Mouse (Mus musculus): Measurements from ENCODE around the gene Arhgap23. TPM values are rescaled to one million over a fixed set of nuclear protein-coding genes. Genes with fewer than 3 reads are reported as not detected.

Gene Arhgap23
- polyA plus RNA-seq, 1 experiment from 2014 or later = 8.5 TPM

GRCm38 (mm10) chr11:97500720-97501448 is 85.6 kb downstream of the Arhgap23 start:
- Histone ChIP-seq H3K36me3 (replicated peaks; ENCODE audit: control insufficient read depth, insufficient read depth) (peaks cover 21% of the 10 kb centered on the region), H3K4me3 (replicated peaks; ENCODE audit: low read length) (peak overlapping the region; percentile 30), H3K27ac (no peak overlapping the region), H3K27me3 (ENCODE audit: control insufficient read depth, insufficient read depth, low read length) (peaks cover 53% of the 10 kb centered on the region), H3K4me1 (replicated peaks; ENCODE audit: control insufficient read depth, insufficient read depth, low read length) (peaks cover 12% of the 10 kb centered on the region), H3K9ac (peak overlapping the region; percentile 40), H3K9me3 (ENCODE audit: control insufficient read depth, low read length) (no peaks in the 10 kb centered on the region), H3K4me2 (replicated peaks) (peak overlapping the region; percentile 55)
- ATAC-seq (ENCODE audit: low FRiP score) = 0 out of 2 replicates have a peak, but pooled peaks have one; percentile 25
- 9% methylated on average over 49 of the region's 51 CpGs for WGBS
- no peak for DNase-seq (ENCODE audit: low spot score)

- ATAC-seq (ENCODE audit: low FRiP score) (no peak), DNase-seq (ENCODE audit: low spot score) (no peak)
- 44% methylated on average over 9 of the region's 9 CpGs for WGBS
- H3K4me2 ChIP-seq (replicated peaks) = no peak overlapping the region
- peaks cover 12% of the 10 kb centered on the region for H3K4me1 ChIP-seq (replicated peaks; ENCODE audit: control insufficient read depth, insufficient read depth, low read length)
- peaks cover 17% of the 10 kb centered on the region for H3K36me3 ChIP-seq (replicated peaks; ENCODE audit: control insufficient read depth, insufficient read depth)
- no peak overlapping the region for H3K9ac ChIP-seq
- H3K27me3 ChIP-seq (ENCODE audit: control insufficient read depth, insufficient read depth, low read length) = peaks cover 48% of the 10 kb centered on the region
- no peaks in the 10 kb centered on the region for H3K9me3 ChIP-seq (ENCODE audit: control insufficient read depth, low read length)
- H3K4me3 ChIP-seq (replicated peaks; ENCODE audit: low read length) = no peak overlapping the region
- H3K27ac ChIP-seq = no peak overlapping the region
Observed at GRCm38 (mm10) chr11:97502383-97502782, 87.0 kb downstream of the Arhgap23 start.

GRCm38 (mm10) chr11:97502846-97503245 is 87.5 kb downstream of the Arhgap23 start:
- H3K36me3 ChIP-seq (replicated peaks; ENCODE audit: control insufficient read depth, insufficient read depth) = peaks cover 17% of the 10 kb centered on the region
- no peak overlapping the region for H3K27ac ChIP-seq
- peaks cover 12% of the 10 kb centered on the region for H3K4me1 ChIP-seq (replicated peaks; ENCODE audit: control insufficient read depth, insufficient read depth, low read length)
- WGBS = 86% methylated on average over 4 of the region's 4 CpGs
- no peak for DNase-seq (ENCODE audit: low spot score)
- peaks cover 43% of the 10 kb centered on the region for H3K27me3 ChIP-seq (ENCODE audit: control insufficient read depth, insufficient read depth, low read length)
- no peak overlapping the region for H3K9ac ChIP-seq
- ATAC-seq (ENCODE audit: low FRiP score) = no peak
- H3K4me2 ChIP-seq (replicated peaks) = no peak overlapping the region
- no peak overlapping the region for H3K4me3 ChIP-seq (replicated peaks; ENCODE audit: low read length)
- H3K9me3 ChIP-seq (ENCODE audit: control insufficient read depth, low read length) = no peaks in the 10 kb centered on the region

GRCm38 (mm10) chr11:97505784-97506183 is 90.5 kb downstream of the Arhgap23 start:
- no peak overlapping the region for H3K27ac ChIP-seq
- H3K4me2 ChIP-seq (replicated peaks) = no peak overlapping the region
- DNase-seq (ENCODE audit: low spot score) (no peak), ATAC-seq (ENCODE audit: low FRiP score) (no peak)
- peaks cover 5% of the 10 kb centered on the region; the same call in 1 of the 2 replicates for H3K36me3 ChIP-seq (replicated peaks; ENCODE audit: control insufficient read depth, insufficient read depth)
- no peaks in the 10 kb centered on the region for H3K9me3 ChIP-seq (ENCODE audit: control insufficient read depth, low read length)
- peaks cover 14% of the 10 kb centered on the region for H3K4me1 ChIP-seq (replicated peaks; ENCODE audit: control insufficient read depth, insufficient read depth, low read length)
- no peak overlapping the region for H3K4me3 ChIP-seq (replicated peaks; ENCODE audit: low read length)
- no peak overlapping the region for H3K9ac ChIP-seq
- H3K27me3 ChIP-seq (ENCODE audit: control insufficient read depth, insufficient read depth, low read length) = peaks cover 17% of the 10 kb centered on the region
- 82% methylated on average over 4 of the region's 4 CpGs for WGBS

GRCm38 (mm10) chr11:97506331-97506730 is 91.0 kb downstream of the Arhgap23 start:
- 58% methylated on average over 8 of the region's 8 CpGs for WGBS
- no peak overlapping the region for H3K4me2 ChIP-seq (replicated peaks)
- ATAC-seq (ENCODE audit: low FRiP score) (no peak), DNase-seq (ENCODE audit: low spot score) (no peak)
- peaks cover 5% of the 10 kb centered on the region; the same call in 1 of the 2 replicates for H3K36me3 ChIP-seq (replicated peaks; ENCODE audit: control insufficient read depth, insufficient read depth)
- no peak overlapping the region for H3K27ac ChIP-seq
- H3K9me3 ChIP-seq (ENCODE audit: control insufficient read depth, low read length) = no peaks in the 10 kb centered on the region
- peaks cover 12% of the 10 kb centered on the region for H3K27me3 ChIP-seq (ENCODE audit: control insufficient read depth, insufficient read depth, low read length)
- no peak overlapping the region for H3K9ac ChIP-seq
- peaks cover 11% of the 10 kb centered on the region for H3K4me1 ChIP-seq (replicated peaks; ENCODE audit: control insufficient read depth, insufficient read depth, low read length)
- H3K4me3 ChIP-seq (replicated peaks; ENCODE audit: low read length) = no peak overlapping the region

- no peak overlapping the region for H3K27ac ChIP-seq
- no peaks in the 10 kb centered on the region for H3K27me3 ChIP-seq (ENCODE audit: control insufficient read depth, insufficient read depth, low read length)
- DNase-seq (ENCODE audit: low spot score) = no peak
- no peaks in the 10 kb centered on the region for H3K36me3 ChIP-seq (replicated peaks; ENCODE audit: control insufficient read depth, insufficient read depth)
- no peak overlapping the region for H3K4me2 ChIP-seq (replicated peaks)
- peaks cover 11% of the 10 kb centered on the region for H3K4me1 ChIP-seq (replicated peaks; ENCODE audit: control insufficient read depth, insufficient read depth, low read length)
- no peak for ATAC-seq (ENCODE audit: low FRiP score)
- no peak overlapping the region for H3K9ac ChIP-seq
- WGBS = 81% methylated on average over 3 of the region's 3 CpGs
- H3K9me3 ChIP-seq (ENCODE audit: control insufficient read depth, low read length) = no peaks in the 10 kb centered on the region
- H3K4me3 ChIP-seq (replicated peaks; ENCODE audit: low read length) = no peak overlapping the region
Observed at GRCm38 (mm10) chr11:97508198-97508597, 92.9 kb downstream of the Arhgap23 start.

- Histone ChIP-seq H3K9ac (no peak overlapping the region), H3K4me3 (replicated peaks; ENCODE audit: low read length) (no peak overlapping the region), H3K36me3 (replicated peaks; ENCODE audit: control insufficient read depth, insufficient read depth) (no peaks in the 10 kb centered on the region), H3K27me3 (ENCODE audit: control insufficient read depth, insufficient read depth, low read length) (no peaks in the 10 kb centered on the region), H3K4me1 (replicated peaks; ENCODE audit: control insufficient read depth, insufficient read depth, low read length) (peaks cover 11% of the 10 kb centered on the region), H3K27ac (no peak overlapping the region), H3K4me2 (replicated peaks) (no peak overlapping the region), H3K9me3 (ENCODE audit: control insufficient read depth, low read length) (no peaks in the 10 kb centered on the region)
- DNase-seq (ENCODE audit: low spot score) (no peak), ATAC-seq (ENCODE audit: low FRiP score) (no peak)
- 58% methylated on average over 5 of the region's 5 CpGs for WGBS
Observed at GRCm38 (mm10) chr11:97509058-97509457, 93.7 kb downstream of the Arhgap23 start.

- DNase-seq (ENCODE audit: low spot score) = no peak
- WGBS = 49% methylated on average over 23 of the region's 24 CpGs
Observed at GRCm38 (mm10) chr11:97509715-97510485, 94.6 kb downstream of the Arhgap23 start.

GRCm38 (mm10) chr11:97510966-97511660 is 95.8 kb downstream of the Arhgap23 start:
- no peaks in the 10 kb centered on the region for H3K9me3 ChIP-seq (ENCODE audit: control insufficient read depth, low read length)
- H3K27me3 ChIP-seq (ENCODE audit: control insufficient read depth, insufficient read depth, low read length) = no peaks in the 10 kb centered on the region
- DNase-seq (ENCODE audit: low spot score) (peak; percentile 67), ATAC-seq (ENCODE audit: low FRiP score) (no peak)
- 0 out of 2 replicates have a peak overlapping the region, but pooled peaks have one; percentile 9 for H3K27ac ChIP-seq
- peaks cover 11% of the 10 kb centered on the region for H3K4me1 ChIP-seq (replicated peaks; ENCODE audit: control insufficient read depth, insufficient read depth, low read length)
- no peak overlapping the region for H3K9ac ChIP-seq
- H3K36me3 ChIP-seq (replicated peaks; ENCODE audit: control insufficient read depth, insufficient read depth) = peaks cover 18% of the 10 kb centered on the region
- WGBS = 23% methylated on average over 10 of the region's 10 CpGs
- H3K4me2 ChIP-seq (replicated peaks) = no peak overlapping the region
- H3K4me3 ChIP-seq (replicated peaks; ENCODE audit: low read length) = no peak overlapping the region

More at GRCm38 (mm10) chr11:97509715-97510485, 94.6 kb downstream of the Arhgap23 start:
- H3K27ac ChIP-seq = no peak overlapping the region
- H3K9ac ChIP-seq = peak overlapping the region; percentile 28; the same call in 1 of the 2 replicates
- peaks cover 6% of the 10 kb centered on the region for H3K36me3 ChIP-seq (replicated peaks; ENCODE audit: control insufficient read depth, insufficient read depth)
- H3K4me1 ChIP-seq (replicated peaks; ENCODE audit: control insufficient read depth, insufficient read depth, low read length) = peaks cover 11% of the 10 kb centered on the region
- no peak overlapping the region for H3K4me2 ChIP-seq (replicated peaks)
- no peaks in the 10 kb centered on the region for H3K27me3 ChIP-seq (ENCODE audit: control insufficient read depth, insufficient read depth, low read length)
- no peaks in the 10 kb centered on the region for H3K9me3 ChIP-seq (ENCODE audit: control insufficient read depth, low read length)
- ATAC-seq (ENCODE audit: low FRiP score) = 0 out of 2 replicates have a peak, but pooled peaks have one; percentile 38
- no peak overlapping the region for H3K4me3 ChIP-seq (replicated peaks; ENCODE audit: low read length)

Measured in hindbrain, embryonic 14.5 days (tissue).